Mouse (Mus musculus) embryonic facial prominence, embryonic 11.5 days (tissue): Measurements from ENCODE around the gene Ube2c. TPM values are rescaled to one million over a fixed set of nuclear protein-coding genes. Genes with fewer than 3 reads are reported as not detected.

Experiments used
- ATAC-seq: fragments of 200-750 bp; cut with Nextera tagmentation; replicated peaks from 2 replicates; pipeline ENCODE4 v1.8.0; 2017; ENCODE audit warnings: low read depth; ENCODE audit not compliant: insufficient number of reproducible peaks, low FRiP score, low TSS enrichment
- DNase-seq: peaks from one replicate; pipeline ENCODE4 v3.0.0-alpha.2; 2015; ENCODE audit warnings: low spot score
- H3K27ac ChIP-seq: fragments of 300-500 bp; sonication (generic); replicated peaks from 2 replicates; pipeline ENCODE4 v1.5.1; 2014; ENCODE audit warnings: mild to moderate bottlenecking, low read depth, low read length, control low read depth
- H3K27me3 ChIP-seq: fragments of 300-500 bp; sonication (generic); 2 replicates; pipeline ENCODE4 v1.6.1; 2014; ENCODE audit warnings: mild to moderate bottlenecking, low read length, moderate library complexity, mixed read lengths; ENCODE audit not compliant: control insufficient read depth, insufficient read depth
- H3K36me3 ChIP-seq: fragments of 300-500 bp; sonication (generic); replicated peaks from 2 replicates; pipeline ENCODE4 v1.6.1; 2014; ENCODE audit warnings: low read depth, mild to moderate bottlenecking, low read length, moderate library complexity, mixed read lengths; ENCODE audit not compliant: control insufficient read depth, insufficient read depth
- H3K4me1 ChIP-seq: fragments of 300-500 bp; sonication (generic); 2 replicates; pipeline ENCODE4 v1.6.1; 2014; ENCODE audit warnings: low read length, mixed read lengths; ENCODE audit not compliant: control insufficient read depth, insufficient read depth
- H3K4me2 ChIP-seq: fragments of 300-500 bp; sonication (generic); 2 replicates; pipeline ENCODE4 v1.6.1; 2014; ENCODE audit warnings: low read depth, mild to moderate bottlenecking, control low read depth, low read length, moderate library complexity
- H3K4me3 ChIP-seq: fragments of 300-500 bp; sonication (generic); 2 replicates; pipeline ENCODE4 v1.5.1; 2014; ENCODE audit warnings: low read depth, low read length, control low read depth
- H3K9ac ChIP-seq: fragments of 300-500 bp; sonication (generic); replicated peaks from 2 replicates; pipeline ENCODE4 v1.6.1; 2014; ENCODE audit warnings: mild to moderate bottlenecking, control low read depth, low read length
- H3K9me3 ChIP-seq: fragments of 300-500 bp; sonication (generic); replicated peaks from 2 replicates; pipeline ENCODE4 v1.6.1; 2016; ENCODE audit warnings: mild to moderate bottlenecking, low read length, inconsistent platforms, mixed read lengths; ENCODE audit not compliant: control insufficient read depth
- WGBS: fragments of 180-500 bp; shearing (Covaris S2); extraction: QIAGEN DNeasy Blood & Tissue Kit; methylation state at CpG from one replicate; pipeline ENCODE4 v1.1.7; 2014; 5-methylcytosine and 5-hydroxymethylcytosine counted together
- polyA plus RNA-seq: library from polyadenylated mRNA; unstranded; fragments of >200 nt; fragmentation: Nextera tagmentation; extraction: Ambion mirVana; gene quantifications from 2 replicates; pipeline ENCODE4 v1.2.1, GENCODE M21; 2014

The Ube2c gene
- polyA plus RNA-seq: 534 and 547 TPM in 2 replicates

- Histone ChIP-seq H3K9ac (peak within 1 kb of the TSS; percentile 90), H3K9me3 (no peaks in the 10 kb centered on the region), H3K36me3 (no peaks in the 10 kb centered on the region; the same call in none of the 2 replicates), H3K4me2 (peak within 1 kb of the TSS; percentile 82), H3K4me3 (peak within 1 kb of the TSS; percentile 99), H3K27me3 (no peaks in the 10 kb centered on the region), H3K4me1 (peaks cover 4% of the 10 kb centered on the region; the same call in 1 of the 2 replicates), H3K27ac (peak within 1 kb of the TSS; percentile 70)
- ATAC-seq (peak; percentile 98), DNase-seq (peak; percentile 99)
- 2% methylated on average over 53 of the region's 53 CpGs for WGBS
Observed at GRCm38 (mm10) chr2:164769258-164770037, at the start of gene Ube2c. Gene Ube2c (plus strand): TSS chr2:164769898.

DNA sequence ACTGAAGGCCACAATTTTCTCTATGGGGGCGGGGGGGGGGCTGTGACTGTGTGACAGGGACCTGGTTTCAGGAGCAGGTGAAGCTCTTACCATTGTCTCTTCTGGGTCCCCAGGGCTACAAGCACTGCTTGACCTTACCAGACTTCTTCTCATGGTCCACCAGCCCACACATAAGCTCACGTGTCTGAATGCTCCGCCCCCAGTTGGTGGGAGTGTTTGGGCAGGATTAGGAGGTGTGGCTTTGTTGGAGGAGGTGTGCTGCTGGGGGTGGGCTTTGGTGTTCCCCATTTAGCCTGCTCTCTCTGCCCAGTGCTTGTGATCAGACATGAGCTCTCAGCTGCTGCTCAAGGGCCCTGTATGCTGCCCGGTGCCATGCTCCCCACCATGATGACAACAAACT is 46.4 kb upstream of the Ube2c start:
- Histone ChIP-seq H3K9me3 (no peaks in the 10 kb centered on the region), H3K4me3 (no peak overlapping the region), H3K9ac (no peak overlapping the region), H3K27ac (no peak overlapping the region), H3K27me3 (no peaks in the 10 kb centered on the region), H3K36me3 (no peaks in the 10 kb centered on the region), H3K4me2 (no peak overlapping the region), H3K4me1 (no peaks in the 10 kb centered on the region)
- no peak for DNase-seq
- no peak for ATAC-seq
- 57% methylated on average over 4 of the region's 4 CpGs for WGBS

- ATAC-seq: 0 out of 2 replicates have a peak, but pooled peaks have one; percentile 18
Observed at GRCm38 (mm10) chr2:164725895-164726619, 43.6 kb upstream of the Ube2c start.

DNA sequence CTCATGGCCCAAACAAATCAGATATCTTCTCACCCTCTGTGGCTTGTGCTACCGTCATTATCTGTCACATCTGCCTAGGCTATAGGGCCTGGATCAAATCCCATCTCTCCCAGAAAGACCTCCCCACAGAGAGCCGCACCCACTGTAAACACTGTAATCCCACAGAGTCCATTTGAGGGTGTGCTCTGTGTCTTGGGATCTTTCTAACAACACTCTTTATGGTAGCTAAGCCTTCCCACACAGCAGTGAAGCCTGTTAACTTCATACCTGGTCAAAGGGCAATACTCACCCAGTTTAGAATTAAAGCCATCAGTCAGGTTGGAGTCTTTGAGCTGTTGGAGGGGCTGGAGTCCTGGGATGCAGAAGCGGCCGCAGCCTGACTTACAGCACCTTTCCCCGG is 38.0 kb upstream of the Ube2c start:
- ATAC-seq (no peak), DNase-seq (no peak)
- Histone ChIP-seq H3K36me3 (no peaks in the 10 kb centered on the region), H3K9ac (no peak overlapping the region), H3K9me3 (no peaks in the 10 kb centered on the region), H3K27me3 (no peaks in the 10 kb centered on the region), H3K27ac (no peak overlapping the region), H3K4me1 (no peaks in the 10 kb centered on the region), H3K4me2 (no peak overlapping the region), H3K4me3 (no peak overlapping the region)
- 68% methylated on average over 5 of the region's 5 CpGs for WGBS

More at GRCm38 (mm10) chr2:164725895-164726619, 43.6 kb upstream of the Ube2c start:
- no peak overlapping the region for H3K9ac ChIP-seq
- H3K4me2 ChIP-seq: no peak overlapping the region
- WGBS: 22% methylated on average over 6 of the region's 6 CpGs
- DNase-seq: peak; percentile 84
- H3K4me1 ChIP-seq: no peaks in the 10 kb centered on the region
- no peak overlapping the region for H3K4me3 ChIP-seq
- no peaks in the 10 kb centered on the region for H3K9me3 ChIP-seq
- H3K27ac ChIP-seq: no peak overlapping the region
- no peaks in the 10 kb centered on the region for H3K27me3 ChIP-seq
- H3K36me3 ChIP-seq: no peaks in the 10 kb centered on the region

DNA sequence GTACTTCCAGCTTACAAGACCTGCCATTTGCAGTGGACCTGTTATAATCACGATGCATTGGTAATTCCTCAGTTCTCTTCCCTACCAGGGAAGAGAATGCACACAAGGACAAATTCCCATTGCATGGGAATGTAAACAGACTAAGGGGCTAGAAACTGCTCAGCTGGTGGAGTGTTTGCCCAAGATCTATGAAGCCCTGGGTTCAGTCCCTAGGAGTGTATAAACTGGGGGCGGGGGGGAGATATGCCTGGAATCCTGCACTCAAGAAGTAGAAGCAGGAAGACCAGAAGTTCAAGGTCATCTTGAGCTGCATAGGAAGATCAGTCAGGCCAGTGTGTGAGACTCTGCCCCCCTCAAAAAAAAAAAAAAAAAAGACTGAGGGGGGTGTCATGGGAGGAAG is 36.4 kb upstream of the Ube2c start:
- no peaks in the 10 kb centered on the region for H3K36me3 ChIP-seq
- H3K4me1 ChIP-seq: no peaks in the 10 kb centered on the region
- no peak overlapping the region for H3K27ac ChIP-seq
- H3K27me3 ChIP-seq: no peaks in the 10 kb centered on the region
- DNase-seq: no peak
- no peak overlapping the region for H3K4me3 ChIP-seq
- no peak for ATAC-seq
- H3K9ac ChIP-seq: no peak overlapping the region
- no peaks in the 10 kb centered on the region for H3K9me3 ChIP-seq
- H3K4me2 ChIP-seq: no peak overlapping the region
- 70% methylated on average over 2 of the region's 2 CpGs for WGBS

DNA sequence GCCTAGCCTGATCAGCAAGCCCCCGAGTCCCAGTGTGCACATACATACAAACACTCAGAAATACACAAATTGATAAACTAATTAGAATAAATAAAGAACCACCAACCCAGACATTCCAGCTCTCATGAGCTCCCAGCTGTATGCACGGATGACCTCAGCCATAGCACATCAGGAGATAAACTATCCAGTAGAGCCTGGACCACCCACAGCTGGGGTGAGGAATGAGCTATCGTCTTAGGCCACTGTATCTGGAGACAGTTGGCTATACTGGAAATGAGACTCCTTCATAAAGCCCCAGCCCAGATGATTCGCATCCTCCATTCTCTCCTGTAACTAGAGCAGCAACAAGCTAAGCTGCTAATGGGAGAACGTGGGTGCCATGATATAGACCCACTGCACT is 34.9 kb upstream of the Ube2c start:
- 87% methylated on average over 5 of the region's 5 CpGs for WGBS
- Histone ChIP-seq H3K9me3 (no peaks in the 10 kb centered on the region), H3K9ac (no peak overlapping the region), H3K36me3 (no peaks in the 10 kb centered on the region), H3K4me3 (no peak overlapping the region), H3K27me3 (no peaks in the 10 kb centered on the region), H3K4me2 (no peak overlapping the region), H3K4me1 (no peaks in the 10 kb centered on the region), H3K27ac (no peak overlapping the region)
- no peak for DNase-seq
- no peak for ATAC-seq

DNA sequence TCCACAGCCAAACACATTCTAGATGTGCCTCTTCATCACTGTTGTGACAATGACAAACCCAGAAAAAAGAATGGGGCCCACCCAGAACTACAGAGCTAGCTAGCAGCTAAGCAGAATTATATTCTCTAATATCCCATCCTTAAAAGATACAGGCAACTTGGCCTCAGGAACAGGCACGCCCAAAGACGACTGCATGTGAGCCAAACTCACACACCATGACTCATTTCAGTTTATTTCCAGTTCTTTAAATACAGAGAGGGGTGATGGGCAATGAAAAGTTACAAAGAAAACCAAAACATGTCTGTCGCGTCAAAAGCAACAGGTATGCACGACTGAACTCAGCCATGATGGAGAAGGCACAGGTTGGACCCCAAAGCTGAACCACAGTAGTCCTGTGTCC is 34.3 kb upstream of the Ube2c start:
- Histone ChIP-seq H3K36me3 (no peaks in the 10 kb centered on the region), H3K27me3 (no peaks in the 10 kb centered on the region), H3K9me3 (no peaks in the 10 kb centered on the region), H3K27ac (no peak overlapping the region), H3K9ac (no peak overlapping the region), H3K4me1 (no peaks in the 10 kb centered on the region), H3K4me2 (no peak overlapping the region), H3K4me3 (no peak overlapping the region)
- ATAC-seq (no peak), DNase-seq (no peak)
- 95% methylated on average over 5 of the region's 5 CpGs for WGBS
